Mouse (Mus musculus) stomach, embryonic 14.5 days (tissue): ENCODE measurements around the gene Tcf25. TPM values are rescaled to one million over a fixed set of nuclear protein-coding genes. Genes with fewer than 3 reads are reported as not detected.

Experiments used
- ATAC-seq: fragments of 200-750 bp; cut with Nextera tagmentation; 2 replicates; pipeline ENCODE4 v1.8.0; 2017; ENCODE audit warnings: low read depth, moderate TSS enrichment; ENCODE audit not compliant: insufficient number of reproducible peaks, insufficient read depth, low FRiP score
- H3K27ac ChIP-seq: fragments of 300-500 bp; sonication (generic); 2 replicates; pipeline ENCODE4 v1.5.1; 2014; ENCODE audit warnings: mild to moderate bottlenecking, low read length, moderate library complexity, mixed read lengths
- H3K27me3 ChIP-seq: fragments of 300-500 bp; sonication (generic); 2 replicates; pipeline ENCODE4 v1.6.1; 2014; ENCODE audit warnings: low read length, control low read depth, mixed read lengths; ENCODE audit not compliant: control insufficient read depth, insufficient read depth
- H3K36me3 ChIP-seq: fragments of 300-500 bp; sonication (generic); 2 replicates; pipeline ENCODE4 v1.6.1; 2014; ENCODE audit warnings: mild to moderate bottlenecking, control low read depth, low read length, moderate library complexity, mixed read lengths; ENCODE audit not compliant: control insufficient read depth, insufficient read depth
- H3K4me1 ChIP-seq: fragments of 300-500 bp; sonication (generic); 2 replicates; pipeline ENCODE4 v1.6.1; 2014; ENCODE audit warnings: low read length, control low read depth, mixed read lengths; ENCODE audit not compliant: control insufficient read depth, insufficient read depth
- H3K4me2 ChIP-seq: fragments of 300-500 bp; sonication (generic); replicated peaks from 2 replicates; pipeline ENCODE4 v1.6.1; 2014; ENCODE audit warnings: low read depth, low read length, control low read depth
- H3K4me3 ChIP-seq: fragments of 300-500 bp; sonication (generic); 2 replicates; pipeline ENCODE4 v1.5.1; 2014; ENCODE audit warnings: low read depth, low read length, control low read depth
- H3K9ac ChIP-seq: fragments of 300-500 bp; sonication (generic); replicated peaks from 2 replicates; pipeline ENCODE4 v1.6.1; 2014; ENCODE audit warnings: low read depth, mild to moderate bottlenecking, control low read depth, low read length, moderate library complexity, mixed read lengths
- H3K9me3 ChIP-seq: fragments of 300-500 bp; sonication (generic); 2 replicates; pipeline ENCODE4 v1.6.1; 2016; ENCODE audit warnings: low read depth, low read length, control low read depth; ENCODE audit not compliant: control insufficient read depth
- WGBS: fragments of 180-500 bp; shearing (Covaris S2); extraction: QIAGEN DNeasy Blood & Tissue Kit; methylation state at CpG from one replicate; pipeline ENCODE4 v1.1.7; 2014; 5-methylcytosine and 5-hydroxymethylcytosine counted together
- polyA plus RNA-seq: library from polyadenylated mRNA; unstranded; fragments of >200 nt; fragmentation: Nextera tagmentation; extraction: Ambion mirVana; gene quantifications from 2 replicates; pipeline ENCODE4 v1.2.1, GENCODE M21; 2014

Tcf25 gene
- polyA plus RNA-seq, 1 experiment from 2014 or later: 177 TPM

DNA sequence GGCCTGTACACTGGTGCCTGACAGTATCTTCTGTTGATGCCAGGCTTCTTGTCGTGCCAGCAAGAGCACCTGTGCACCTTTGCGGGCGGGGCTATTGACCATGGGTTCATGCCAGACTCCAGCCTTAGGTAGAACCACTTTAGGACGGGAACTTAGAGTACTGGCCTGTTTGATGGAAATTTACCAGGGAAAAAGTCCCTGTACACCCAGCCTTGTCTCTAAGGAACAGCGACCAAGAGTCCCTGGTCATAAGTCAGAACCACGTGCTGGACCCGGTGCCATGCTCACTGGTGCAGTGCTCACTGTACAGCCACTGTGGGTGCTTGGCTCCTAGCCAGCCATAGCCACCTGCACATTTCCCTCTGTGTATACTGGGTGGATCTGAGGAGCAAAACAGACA lies 15.5 kb downstream of the Tcf25 start:
- no peaks in the 10 kb centered on the region for H3K4me1 ChIP-seq
- no peak overlapping the region for H3K9ac ChIP-seq
- no peaks in the 10 kb centered on the region for H3K27me3 ChIP-seq
- H3K9me3 ChIP-seq: no peaks in the 10 kb centered on the region
- no peak overlapping the region for H3K4me3 ChIP-seq
- no peak for ATAC-seq
- WGBS: 91% methylated on average over 7 of the region's 7 CpGs
- H3K27ac ChIP-seq: no peak overlapping the region
- H3K4me2 ChIP-seq: no peak overlapping the region
- H3K36me3 ChIP-seq: peaks cover 90% of the 10 kb centered on the region

GRCm38 (mm10) chr8:123398308-123398707 lies 24.8 kb downstream of the Tcf25 start:
- peaks cover 76% of the 10 kb centered on the region for H3K36me3 ChIP-seq
- WGBS: 92% methylated on average over 13 of the region's 13 CpGs
- H3K4me3 ChIP-seq: no peak overlapping the region
- no peaks in the 10 kb centered on the region for H3K4me1 ChIP-seq
- no peak overlapping the region for H3K9ac ChIP-seq
- ATAC-seq: no peak
- no peaks in the 10 kb centered on the region for H3K27me3 ChIP-seq
- no peak overlapping the region for H3K27ac ChIP-seq
- H3K4me2 ChIP-seq: no peak overlapping the region
- no peaks in the 10 kb centered on the region for H3K9me3 ChIP-seq

GRCm38 (mm10) chr8:123401936-123402335 lies 28.4 kb downstream of the Tcf25 start:
- no peak overlapping the region for H3K4me3 ChIP-seq
- H3K4me2 ChIP-seq: no peak overlapping the region
- no peak overlapping the region for H3K9ac ChIP-seq
- 85% methylated on average over 9 of the region's 9 CpGs for WGBS
- H3K27ac ChIP-seq: no peak overlapping the region
- peaks cover 43% of the 10 kb centered on the region for H3K36me3 ChIP-seq
- no peaks in the 10 kb centered on the region for H3K4me1 ChIP-seq
- no peaks in the 10 kb centered on the region for H3K9me3 ChIP-seq
- H3K27me3 ChIP-seq: no peaks in the 10 kb centered on the region
- ATAC-seq: no peak

DNA sequence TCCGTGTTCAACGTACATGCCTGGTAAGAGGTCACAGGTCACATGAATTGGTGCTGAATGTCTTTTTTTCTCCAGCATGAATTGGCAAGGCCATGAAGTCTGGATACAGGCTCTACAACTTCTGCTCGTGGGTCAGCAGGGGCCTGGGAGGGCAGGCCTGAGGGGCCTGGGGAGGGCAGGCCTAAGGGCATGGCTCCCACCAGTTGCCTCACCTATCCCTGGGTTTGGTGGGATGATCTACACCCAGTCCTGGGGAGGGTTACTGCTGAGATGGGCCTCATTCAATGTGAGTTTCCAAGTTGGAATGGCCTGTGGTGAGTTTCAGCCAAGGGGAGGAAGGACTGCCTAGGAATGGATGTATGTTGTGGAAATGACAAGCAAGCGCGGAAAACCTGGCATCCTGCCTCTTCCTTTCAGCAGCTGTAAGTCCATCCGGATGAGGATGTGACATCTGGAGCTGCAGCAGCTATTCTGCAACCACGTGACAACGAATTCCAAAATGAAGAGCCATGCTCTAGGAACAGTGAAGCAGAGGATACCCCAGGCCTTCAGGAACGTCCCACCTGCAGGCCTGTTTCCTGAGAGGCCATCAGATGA lies 29.3 kb downstream of the Tcf25 start:
- no peak overlapping the region for H3K4me2 ChIP-seq
- ATAC-seq: no peak
- WGBS: 88% methylated on average over 9 of the region's 9 CpGs

GRCm38 (mm10) chr8:123404521-123404920 lies 31.0 kb downstream of the Tcf25 start:
- 63% methylated on average over 8 of the region's 8 CpGs for WGBS
- no peak for ATAC-seq
- Histone ChIP-seq H3K4me1 (no peaks in the 10 kb centered on the region), H3K36me3 (peaks cover 19% of the 10 kb centered on the region), H3K9me3 (no peaks in the 10 kb centered on the region), H3K27ac (no peak overlapping the region), H3K4me2 (no peak overlapping the region), H3K27me3 (peaks cover 3% of the 10 kb centered on the region; the same call in 1 of the 2 replicates), H3K9ac (no peak overlapping the region), H3K4me3 (no peak overlapping the region)

More for the DNA sequence above, 29.3 kb downstream of the Tcf25 start:
- H3K4me3 ChIP-seq: no peak overlapping the region
- H3K36me3 ChIP-seq: peaks cover 35% of the 10 kb centered on the region
- no peak overlapping the region for H3K9ac ChIP-seq
- H3K4me1 ChIP-seq: no peaks in the 10 kb centered on the region
- no peak overlapping the region for H3K27ac ChIP-seq
- no peaks in the 10 kb centered on the region for H3K9me3 ChIP-seq
- peaks cover under 1% of the 10 kb centered on the region; the same call in 1 of the 2 replicates for H3K27me3 ChIP-seq

DNA sequence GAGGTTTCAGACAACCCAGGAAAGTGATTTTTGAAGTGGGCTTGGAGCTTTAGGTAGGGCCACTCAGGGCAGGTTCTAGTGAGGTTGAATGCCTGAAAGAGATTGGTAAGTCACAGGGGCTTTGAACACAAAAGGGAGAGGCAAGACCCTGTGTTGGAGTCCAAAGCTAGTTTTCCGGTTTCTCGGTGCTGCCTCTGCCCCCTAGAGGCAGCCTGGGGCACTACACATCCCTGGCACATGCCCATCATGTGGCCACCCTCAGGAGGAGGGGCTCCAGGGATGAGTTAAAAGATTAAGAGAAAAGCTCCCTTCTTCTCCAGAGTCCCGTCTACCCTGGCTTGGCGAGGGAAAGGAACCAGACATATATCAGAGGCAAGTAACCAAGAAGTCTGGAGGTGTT lies 33.2 kb downstream of the Tcf25 start, which contains the start of gene Mc1r:
Gene Mc1r (plus strand): TSS at position 322 of the 400 bp plus-strand sequence.
- Histone ChIP-seq H3K27me3 (peaks cover 23% of the 10 kb centered on the region), H3K9me3 (no peaks in the 10 kb centered on the region), H3K4me2 (no peak within 1 kb of the TSS), H3K36me3 (peaks cover 6% of the 10 kb centered on the region), H3K9ac (no peak within 1 kb of the TSS), H3K4me1 (no peaks in the 10 kb centered on the region), H3K4me3 (no peak within 1 kb of the TSS), H3K27ac (no peak within 1 kb of the TSS)
- 8% methylated on average over 4 of the region's 4 CpGs for WGBS
- no peak for ATAC-seq

DNA sequence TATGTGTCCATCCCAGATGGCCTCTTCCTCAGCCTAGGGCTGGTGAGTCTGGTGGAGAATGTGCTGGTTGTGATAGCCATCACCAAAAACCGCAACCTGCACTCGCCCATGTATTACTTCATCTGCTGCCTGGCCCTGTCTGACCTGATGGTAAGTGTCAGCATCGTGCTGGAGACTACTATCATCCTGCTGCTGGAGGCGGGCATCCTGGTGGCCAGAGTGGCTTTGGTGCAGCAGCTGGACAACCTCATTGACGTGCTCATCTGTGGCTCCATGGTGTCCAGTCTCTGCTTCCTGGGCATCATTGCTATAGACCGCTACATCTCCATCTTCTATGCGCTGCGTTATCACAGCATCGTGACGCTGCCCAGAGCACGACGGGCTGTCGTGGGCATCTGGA lies 34.1 kb downstream of the Tcf25 start:
- no peak for ATAC-seq
- Histone ChIP-seq H3K9me3 (no peaks in the 10 kb centered on the region), H3K4me3 (no peak overlapping the region), H3K9ac (no peak overlapping the region), H3K36me3 (no peaks in the 10 kb centered on the region; the same call in 1 of the 2 replicates), H3K27me3 (peaks cover 32% of the 10 kb centered on the region), H3K4me2 (no peak overlapping the region), H3K4me1 (no peaks in the 10 kb centered on the region), H3K27ac (no peak overlapping the region)
- whole genome bisulfite sequencing: 87% methylated on average over 13 of the region's 13 CpGs

- Histone ChIP-seq H3K9ac (no peak overlapping the region), H3K4me3 (no peak overlapping the region), H3K4me2 (no peak overlapping the region), H3K9me3 (no peaks in the 10 kb centered on the region), H3K4me1 (no peaks in the 10 kb centered on the region), H3K27me3 (peaks cover 44% of the 10 kb centered on the region), H3K36me3 (no peaks in the 10 kb centered on the region), H3K27ac (no peak overlapping the region)
- no peak for ATAC-seq
- 70% methylated on average over 9 of the region's 9 CpGs for WGBS
Observed at GRCm38 (mm10) chr8:123408586-123409544, 35.3 kb downstream of the Tcf25 start.
